Mouse (Mus musculus): ENCODE data around the gene Lmo7.

DNA sequence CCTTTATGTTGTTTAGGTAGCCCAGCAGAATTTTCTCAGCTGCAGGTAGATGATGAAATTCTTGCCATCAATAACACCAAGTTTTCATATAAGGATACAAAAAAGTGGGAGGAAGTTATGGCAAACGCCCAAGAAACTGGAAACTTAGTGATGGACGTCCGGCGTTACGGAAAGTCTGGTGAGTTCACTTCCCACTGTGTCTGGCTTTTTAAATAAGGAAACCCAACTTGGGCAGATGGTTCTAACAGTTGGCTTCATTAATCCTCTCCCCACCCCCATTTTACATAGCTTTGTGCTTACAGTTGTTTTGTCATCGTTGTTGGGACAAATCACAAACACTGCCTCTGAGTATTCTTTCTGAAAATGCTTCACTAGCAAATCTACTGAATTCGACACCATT is 182.2 kb downstream of the Lmo7 start:
- TF ChIP-seq CTCF (IDR thresholded peaks at IDR 0.05; ENCODE audit: control insufficient read depth, insufficient read depth, insufficient replicate concordance, low read depth, low read length) (no peak), POLR2A (IDR thresholded peaks at IDR 0.05; ENCODE audit: control insufficient read depth, low read depth, low read length) (no peak)
